Mouse (Mus musculus) olfactory bulb, adult 2 months (tissue): ENCODE measurements at regions not wholly inside any gene's neighbourhood (a gene's known extent, or its start where the extent isn't known, plus 50 kb on each side); places are given as distances from the start of the nearest gene placed in this dataset.

Experiments
- CTCF ChIP-seq: fragments of 200-500 bp; IDR thresholded peaks from 2 replicates; pipeline ENCODE4 v1.5.1; 2012; ENCODE audit warnings: low read depth, mild to moderate bottlenecking, low read length, moderate library complexity; ENCODE audit not compliant: insufficient read depth
- POLR2A ChIP-seq: fragments of 200-500 bp; IDR thresholded peaks from 2 replicates; pipeline ENCODE4 v1.6.1; 2012; ENCODE audit warnings: mild to moderate bottlenecking, low read depth, low read length, moderate library complexity; ENCODE audit not compliant: insufficient read depth

DNA sequence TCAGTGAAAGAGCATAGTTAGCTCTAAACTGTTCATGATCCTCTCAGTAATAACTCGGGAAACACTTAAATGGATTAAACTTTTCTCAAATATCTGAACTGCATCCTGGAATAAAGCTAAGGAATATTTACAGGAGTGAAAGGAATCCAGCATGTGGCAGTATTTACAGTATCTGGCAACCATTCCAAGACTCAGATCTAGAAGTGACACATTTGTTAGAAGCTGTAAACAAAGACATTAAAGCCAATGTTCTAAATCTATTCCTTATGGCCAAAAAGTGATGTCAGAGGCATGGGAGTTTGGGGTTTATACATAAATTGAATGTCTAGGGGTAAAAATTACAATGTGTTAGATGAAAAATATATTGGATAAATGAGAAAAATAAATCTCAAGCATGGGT, 101.6 kb upstream of the Trib2 start:
- TF ChIP-seq POLR2A, result no peak
- no peak for TF ChIP-seq CTCF
